Mouse (Mus musculus) liver, embryonic 14.5 days (tissue): ENCODE measurements around the gene Gjc1.

ENCODE experiments used
- CTCF ChIP-seq: IDR thresholded peaks from 2 replicates; pipeline ENCODE4 v1.5.1; 2016; ENCODE audit warnings: antibody characterized with exemption, low read depth, control low read depth
- EP300 ChIP-seq: IDR thresholded peaks from 2 replicates; pipeline ENCODE4 v1.6.1; 2016; ENCODE audit warnings: antibody characterized with exemption, low read depth

GRCm38 (mm10) chr11:102818121-102819020 lies 1.1 kb downstream of the Gjc1 start:
- TF ChIP-seq CTCF: no peak
- no peak for TF ChIP-seq EP300
